Mouse (Mus musculus): ENCODE measurements around the gene Tap1.
"Not testable (repeated sequence)": the region's sequence is repeated elsewhere in the genome, so short reads cannot be mapped to it uniquely, and the experiment has no call there.

The Tap1 gene

DNA sequence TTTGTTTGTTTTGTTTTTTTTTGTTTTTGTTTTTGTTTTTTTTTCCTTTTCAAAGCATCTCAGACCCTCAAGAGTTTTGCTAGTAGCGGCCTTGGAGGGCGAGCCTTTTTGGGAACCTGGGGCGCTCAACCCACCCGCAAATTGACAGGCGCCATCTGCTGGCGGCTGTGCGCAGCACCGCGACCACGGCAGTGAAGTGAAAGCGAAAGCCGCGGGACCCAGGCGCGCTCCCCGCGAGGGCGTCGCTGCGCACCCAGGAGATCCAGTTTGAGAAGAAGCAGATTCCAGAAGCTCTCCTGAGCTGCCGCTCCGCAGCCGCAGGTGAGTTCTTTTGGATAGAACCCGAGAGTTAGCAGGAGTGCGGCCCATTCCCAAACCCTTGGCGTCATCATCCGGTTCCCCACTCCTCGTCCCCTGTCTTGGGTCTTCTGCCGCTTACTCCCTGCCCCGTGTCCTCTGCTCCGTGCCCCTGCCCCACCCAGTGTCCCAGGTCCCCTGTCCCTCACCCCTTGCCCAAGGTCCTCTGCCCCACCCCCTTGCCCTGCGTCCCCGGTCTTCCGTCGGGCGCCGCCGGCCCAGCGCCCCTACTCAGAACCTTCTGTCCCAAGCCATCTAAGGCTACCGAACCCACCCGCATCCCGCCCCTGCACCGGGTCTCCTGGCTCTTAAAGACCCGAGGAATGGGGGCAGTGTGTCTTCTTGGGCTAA is 17.1 kb downstream of the Tap1 start:
- peak; percentile 89 for DNase-seq (ENCODE audit: low spot score)

DNA sequence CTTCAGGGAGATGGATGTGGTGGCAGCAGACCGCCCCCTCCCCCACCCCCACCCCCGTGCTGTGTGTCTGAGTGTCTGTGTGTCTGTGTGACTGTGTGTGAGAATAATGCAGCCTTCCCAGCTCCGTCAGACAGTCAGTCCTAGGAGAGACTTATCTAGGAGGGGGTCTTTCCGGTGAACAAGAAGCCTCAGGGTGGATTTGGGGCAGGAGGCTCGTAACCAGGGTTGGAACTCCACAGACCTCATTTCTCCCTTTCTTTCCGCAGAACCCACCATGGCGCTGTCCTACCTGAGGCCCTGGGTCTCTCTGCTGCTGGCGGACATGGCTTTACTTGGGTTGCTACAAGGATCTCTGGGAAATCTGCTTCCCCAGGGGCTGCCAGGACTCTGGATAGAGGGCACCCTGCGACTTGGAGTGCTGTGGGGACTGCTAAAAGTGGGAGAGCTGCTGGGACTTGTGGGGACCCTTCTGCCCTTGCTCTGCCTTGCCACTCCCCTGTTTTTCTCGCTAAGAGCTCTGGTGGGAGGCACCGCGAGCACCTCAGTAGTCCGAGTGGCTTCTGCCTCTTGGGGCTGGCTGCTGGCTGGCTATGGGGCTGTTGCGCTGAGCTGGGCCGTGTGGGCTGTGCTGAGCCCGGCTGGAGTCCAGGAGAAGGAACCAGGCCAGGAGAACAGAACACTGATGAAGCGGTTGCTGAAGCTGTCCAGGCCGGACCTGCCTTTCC is 17.8 kb downstream of the Tap1 start:
- DNase-seq (ENCODE audit: low spot score), result no peak

DNA sequence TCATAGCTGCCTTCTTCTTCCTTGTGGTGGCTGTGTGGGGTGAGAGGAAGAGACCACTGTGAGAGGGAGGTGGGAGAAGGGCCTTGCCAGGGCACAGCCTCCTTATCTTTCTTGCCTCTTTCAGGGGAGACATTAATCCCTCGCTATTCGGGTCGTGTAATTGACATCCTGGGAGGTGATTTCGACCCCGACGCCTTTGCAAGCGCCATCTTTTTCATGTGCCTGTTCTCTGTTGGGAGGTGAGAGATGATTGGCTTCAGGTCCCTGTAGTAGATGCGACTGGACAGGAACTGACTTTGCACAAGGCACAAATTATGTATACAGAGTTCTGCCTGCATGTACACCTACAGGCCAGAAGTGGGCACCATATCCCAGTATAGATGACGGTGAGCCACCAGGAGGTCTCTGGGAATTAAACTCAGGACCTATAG is 18.4 kb downstream of the Tap1 start:
- DNase-seq (ENCODE audit: low spot score), result no peak

DNA sequence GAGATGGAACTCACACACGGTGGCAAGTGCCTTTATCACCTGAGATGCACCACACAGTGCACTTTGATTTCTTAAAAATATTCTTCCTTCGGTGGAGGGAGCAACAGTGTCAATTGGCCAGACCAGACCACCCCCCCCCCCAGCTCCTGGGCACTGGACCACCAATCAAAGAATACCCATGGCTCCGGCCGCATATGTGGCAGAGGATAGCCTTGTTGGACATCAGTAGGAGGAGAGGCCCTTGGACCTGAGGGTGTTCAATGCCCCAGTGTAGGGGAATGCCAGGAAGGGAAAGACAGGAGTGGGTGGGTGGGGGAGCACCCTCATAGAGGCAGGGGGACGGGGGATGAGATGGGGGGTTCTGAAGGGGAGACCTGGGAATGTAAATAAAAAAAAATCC is 19.4 kb downstream of the Tap1 start:
- DNase-seq (ENCODE audit: low spot score), result no peak

DNA sequence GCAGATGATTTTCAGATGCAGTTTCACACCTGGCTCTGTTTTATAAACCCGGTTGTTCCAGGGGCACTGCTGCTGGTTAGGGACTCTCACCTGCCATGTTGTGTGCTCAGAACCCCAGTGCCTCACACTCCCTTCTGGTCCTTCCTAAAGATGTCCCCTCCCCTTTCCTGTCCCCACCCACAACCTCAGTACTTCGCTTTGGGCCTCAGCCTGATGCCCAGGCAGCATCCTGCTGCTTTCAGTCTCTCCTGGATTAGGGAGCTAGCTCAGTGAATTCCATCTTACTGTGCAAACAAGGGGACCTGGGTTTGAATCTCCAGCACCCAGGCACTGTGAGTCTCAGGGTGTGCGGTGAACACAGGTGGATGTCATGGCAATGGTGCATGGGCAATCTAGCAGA is 20.1 kb downstream of the Tap1 start:
- no peak for DNase-seq (ENCODE audit: low spot score)

DNA sequence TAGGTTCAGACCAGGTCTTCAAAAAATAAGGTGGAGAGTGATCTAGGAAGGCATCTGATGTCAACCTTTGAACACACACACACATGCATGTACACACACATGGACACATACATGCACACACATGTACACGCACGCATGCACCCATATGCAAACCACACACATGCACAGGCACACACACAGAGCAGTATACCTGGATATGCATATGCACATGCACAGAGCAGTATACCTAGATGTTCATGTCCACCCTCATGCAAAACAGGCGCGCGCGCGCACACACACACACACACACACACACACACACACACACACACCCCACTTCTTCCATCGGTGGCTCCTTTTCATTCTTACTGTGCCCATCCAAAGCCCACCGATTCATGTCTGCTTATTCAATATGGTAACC is 20.5 kb downstream of the Tap1 start:
- no peak for DNase-seq (ENCODE audit: low spot score)

DNA sequence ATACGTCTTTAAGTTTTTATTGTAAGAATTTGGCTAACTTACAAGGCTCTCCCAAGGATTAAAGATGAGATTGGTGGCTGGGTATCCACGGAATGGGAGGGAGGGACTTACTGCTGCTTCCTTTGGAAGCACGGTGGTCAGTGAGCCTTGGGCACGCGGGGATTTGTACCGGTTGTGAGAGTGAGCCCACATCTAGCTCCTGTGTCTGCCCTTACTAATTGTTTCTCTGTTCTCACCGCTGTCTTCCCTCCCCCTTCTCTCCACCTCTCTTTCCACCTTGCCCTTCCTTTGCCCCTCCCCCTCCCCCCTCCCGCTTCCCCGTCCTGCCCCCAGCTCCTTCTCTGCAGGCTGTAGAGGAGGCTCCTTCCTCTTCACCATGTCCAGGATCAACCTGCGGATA is 21.1 kb downstream of the Tap1 start:
- no peak for DNase-seq (ENCODE audit: low spot score)

DNA sequence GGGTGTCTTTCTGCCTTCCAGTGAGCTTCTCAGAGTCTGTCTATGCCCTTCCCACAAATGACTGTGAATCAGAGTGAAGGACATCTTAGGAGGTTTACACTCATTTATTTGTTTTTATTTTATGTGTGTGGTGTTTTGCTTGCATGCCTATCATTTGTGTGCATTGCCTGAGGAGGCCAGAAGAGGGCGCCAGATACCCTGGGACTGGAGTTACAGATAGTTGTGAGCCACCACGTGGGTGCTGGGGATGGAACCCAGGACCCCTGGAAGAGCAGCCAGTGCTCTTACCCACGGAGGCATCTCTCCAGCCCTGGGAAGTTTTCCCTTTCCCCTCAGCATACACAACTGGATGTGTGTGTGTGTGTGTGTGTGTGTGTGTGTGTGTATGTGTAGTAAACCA is 22.3 kb downstream of the Tap1 start:
- no peak for DNase-seq (ENCODE audit: low spot score)

DNA sequence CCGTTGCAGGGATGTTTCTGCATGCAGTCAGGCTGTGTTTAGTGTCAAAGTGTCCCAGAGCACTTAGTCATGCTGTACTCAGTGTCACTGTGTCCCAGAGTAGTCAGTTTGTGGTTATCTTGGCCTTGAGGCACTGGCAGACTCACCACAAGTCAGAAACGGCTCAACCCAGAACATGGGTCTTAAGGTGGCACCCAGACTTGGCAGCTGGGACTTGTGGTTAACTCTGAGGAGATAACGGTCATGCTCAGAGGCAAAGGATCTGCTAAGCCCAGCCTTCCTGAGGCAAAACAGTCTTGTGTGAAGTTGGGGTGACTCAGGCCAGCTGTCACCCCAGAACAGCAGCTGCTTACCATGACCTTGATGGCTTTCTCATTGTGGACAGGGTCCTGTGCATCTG is 23.2 kb downstream of the Tap1 start:
- DNase-seq (ENCODE audit: low spot score), result peak; percentile 1

DNA sequence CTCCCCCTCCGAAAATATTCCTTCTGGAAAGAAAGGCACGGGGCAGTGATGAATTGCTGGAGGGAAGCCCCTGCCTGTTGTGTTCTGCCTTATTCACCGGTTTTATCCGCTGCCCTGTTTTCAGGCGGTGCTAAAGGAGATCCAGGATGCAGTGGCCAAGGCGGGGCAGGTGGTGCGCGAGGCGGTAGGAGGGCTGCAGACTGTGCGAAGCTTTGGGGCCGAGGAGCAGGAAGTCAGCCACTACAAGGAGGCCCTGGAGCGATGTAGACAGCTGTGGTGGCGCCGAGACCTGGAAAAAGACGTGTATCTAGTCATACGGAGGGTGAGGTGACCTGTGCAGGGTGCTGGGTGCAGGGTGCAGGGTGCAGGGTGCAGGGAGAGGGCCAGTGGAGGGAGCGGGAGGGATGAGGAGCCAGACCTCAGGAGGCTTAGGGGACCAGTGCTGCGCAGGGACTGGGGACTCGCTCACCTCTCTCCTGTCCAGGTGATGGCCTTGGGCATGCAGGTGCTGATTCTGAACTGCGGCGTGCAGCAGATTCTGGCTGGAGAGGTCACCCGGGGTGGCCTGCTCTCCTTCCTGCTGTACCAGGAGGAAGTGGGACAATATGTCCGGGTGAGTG is 24.5 kb downstream of the Tap1 start:
- no peak for DNase-seq (ENCODE audit: low spot score)

DNA sequence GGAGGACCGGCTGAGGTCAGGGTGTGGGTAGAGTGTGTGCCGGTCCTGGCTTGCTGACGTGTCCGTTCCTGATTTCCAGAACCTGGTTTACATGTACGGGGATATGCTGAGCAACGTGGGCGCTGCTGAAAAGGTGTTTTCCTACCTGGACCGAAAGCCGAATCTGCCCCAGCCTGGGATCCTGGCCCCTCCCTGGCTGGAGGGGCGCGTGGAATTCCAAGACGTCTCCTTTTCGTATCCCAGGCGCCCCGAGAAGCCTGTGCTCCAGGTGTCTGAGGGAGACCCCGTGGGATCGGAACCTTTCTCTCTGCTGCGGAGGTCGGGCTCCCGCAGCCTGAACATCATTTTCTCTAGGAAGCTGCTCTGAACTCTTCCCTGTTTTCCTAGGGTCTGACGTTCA is 26.6 kb downstream of the Tap1 start:
- DNase-seq (ENCODE audit: low spot score), result no peak

DNA sequence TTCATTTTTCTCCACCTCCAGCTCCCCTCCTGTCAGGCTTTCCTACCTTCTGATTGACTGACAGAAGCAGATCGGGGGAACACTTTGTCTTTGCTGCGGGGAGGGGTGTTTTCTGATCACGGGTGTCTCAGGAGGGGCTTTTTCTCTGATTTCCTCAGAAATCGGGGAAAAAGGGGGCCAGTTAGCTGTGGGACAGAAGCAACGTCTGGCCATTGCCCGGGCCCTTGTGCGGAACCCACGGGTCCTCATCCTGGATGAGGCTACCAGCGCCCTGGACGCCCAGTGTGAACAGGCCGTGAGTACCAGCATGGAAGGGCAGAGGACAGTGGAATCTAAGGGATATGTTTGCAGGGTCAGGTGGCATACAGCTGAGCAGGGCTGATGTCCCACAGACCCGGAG is 27.8 kb downstream of the Tap1 start:
- no peak for DNase-seq (ENCODE audit: low spot score)

DNA sequence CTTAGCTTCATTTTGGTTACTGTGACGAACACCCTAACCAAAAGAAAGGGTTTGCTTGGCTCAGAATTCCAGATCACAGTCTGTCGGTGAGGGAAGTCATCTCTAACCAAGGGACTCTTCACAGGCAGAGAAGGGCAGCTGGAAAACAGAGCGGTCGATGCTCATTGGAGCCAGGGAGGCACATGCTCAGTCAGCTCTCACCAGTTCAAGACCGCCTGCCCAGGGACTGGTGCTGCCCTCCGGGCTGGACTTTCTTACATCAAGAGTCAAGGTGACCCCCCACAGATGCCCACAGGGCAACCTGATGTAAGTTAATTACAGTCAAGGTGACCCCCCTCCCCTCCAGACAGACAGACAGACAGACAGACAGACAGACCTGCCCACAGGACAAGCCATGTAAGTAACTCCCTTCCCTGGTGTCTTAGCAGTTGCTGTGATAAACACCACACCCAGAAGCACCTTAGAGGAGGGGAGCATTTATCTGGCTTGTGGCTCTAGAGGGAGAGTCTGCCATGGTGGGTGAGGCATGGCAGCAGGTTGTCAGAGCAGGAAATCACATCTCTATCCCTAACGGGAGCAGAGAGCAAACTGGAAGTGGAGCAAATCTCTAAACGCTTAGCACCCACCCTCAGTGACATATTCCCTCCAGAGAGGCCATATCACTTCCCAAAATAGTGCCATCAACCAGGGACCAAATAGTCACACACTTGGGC is 30.0 kb downstream of the Tap1 start:
- no peak for DNase-seq (ENCODE audit: low spot score)

DNA sequence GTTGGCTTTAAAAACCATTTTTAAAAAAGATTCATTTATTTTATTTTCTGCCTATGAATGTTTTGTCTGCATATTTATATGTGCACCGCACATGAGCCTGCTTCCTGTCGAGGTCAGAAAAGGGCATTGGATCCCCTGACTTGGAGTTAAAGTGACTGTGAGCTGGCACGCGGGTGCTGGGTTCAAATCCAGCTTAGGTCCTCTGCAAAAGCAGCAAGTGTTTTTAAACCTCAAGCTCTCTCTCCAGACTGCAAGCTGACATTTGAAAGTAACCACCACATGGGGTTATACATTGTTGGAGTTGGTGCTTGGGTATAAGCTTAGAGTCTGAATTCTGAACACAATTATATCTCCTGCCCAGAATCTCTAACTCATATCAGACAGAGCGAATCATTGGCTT is 30.6 kb downstream of the Tap1 start:
- DNase-seq (ENCODE audit: low spot score), result no peak

DNA sequence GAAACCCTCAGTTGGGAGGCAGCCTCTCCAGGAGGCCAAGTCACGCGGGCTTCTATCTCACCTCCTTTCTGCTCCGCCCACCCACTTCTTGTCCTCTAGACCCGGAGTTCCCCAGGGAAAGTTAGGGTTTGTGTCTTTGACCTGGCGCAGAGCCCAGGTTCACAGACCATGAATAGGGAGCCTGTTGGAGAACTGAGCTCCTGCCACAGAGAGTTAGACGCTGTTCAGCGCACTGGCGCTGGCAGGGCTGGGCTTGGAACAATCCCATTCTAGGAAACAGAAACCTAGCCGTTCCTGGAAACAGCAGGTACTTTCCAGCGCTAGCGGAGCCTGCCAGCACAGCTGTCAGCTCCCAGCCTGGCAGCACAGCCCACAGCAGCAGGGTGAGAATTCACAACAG is 31.3 kb downstream of the Tap1 start:
- no peak for DNase-seq (ENCODE audit: low spot score)

DNA sequence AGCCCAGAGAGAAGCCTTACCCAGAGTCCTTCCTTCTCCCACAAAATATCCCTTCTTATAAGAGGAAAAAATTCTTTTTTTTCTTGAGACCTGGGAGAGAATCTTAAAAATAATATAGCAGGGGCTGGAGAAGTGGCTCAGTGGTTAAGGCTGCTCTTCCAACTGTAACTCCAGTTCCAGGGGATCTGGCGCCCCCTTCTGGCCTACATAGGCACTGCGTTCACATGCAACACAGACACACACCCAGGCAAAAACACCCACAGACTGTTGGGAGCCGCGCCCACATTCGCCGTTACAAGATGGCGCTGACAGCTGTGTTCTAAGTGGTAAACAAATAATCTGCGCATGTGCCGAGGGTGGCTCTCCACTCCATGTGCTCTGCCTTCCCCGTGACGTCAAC is 31.7 kb downstream of the Tap1 start:
- DNase-seq (ENCODE audit: low spot score), result peak; percentile 33

DNA sequence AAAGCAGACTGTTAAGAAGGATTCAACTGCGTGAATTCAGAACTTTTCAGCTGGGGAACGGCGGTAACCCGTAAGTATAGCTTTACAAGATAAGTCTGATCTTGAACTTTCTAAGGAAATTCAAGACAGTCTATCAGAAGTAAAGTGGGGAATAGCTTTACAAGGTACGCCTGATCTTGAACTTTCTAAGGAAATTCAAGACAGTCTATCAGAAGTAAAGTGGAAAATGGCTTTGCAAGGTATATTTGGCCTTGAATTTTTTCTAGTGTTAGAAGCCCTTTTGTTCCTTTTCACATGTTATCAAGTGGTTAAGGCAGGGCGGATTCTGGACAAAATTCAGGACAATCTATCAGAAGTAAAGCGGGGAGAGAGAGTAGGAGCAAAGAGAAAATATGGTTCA is 32.4 kb downstream of the Tap1 start:
- not testable (repeated sequence) for DNase-seq (ENCODE audit: low spot score)

DNA sequence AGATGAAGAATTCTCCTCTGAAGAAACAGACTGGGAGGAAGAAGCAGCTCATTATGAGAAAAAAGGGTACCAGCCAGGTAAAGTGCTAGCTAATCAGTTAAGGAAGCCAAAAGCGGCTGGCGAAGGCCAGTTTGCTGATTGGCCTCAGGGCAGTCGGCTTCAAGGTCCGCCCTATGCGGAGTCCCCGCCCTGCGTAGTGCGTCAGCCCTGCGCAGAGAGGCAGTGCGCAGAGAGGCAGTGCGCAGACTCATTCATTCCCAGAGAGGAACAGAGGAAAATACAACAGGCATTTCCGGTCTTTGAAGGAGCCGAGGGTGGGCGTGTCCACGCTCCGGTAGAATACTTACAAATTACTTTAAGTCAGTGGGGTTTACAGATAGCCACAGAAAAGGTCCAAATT is 33.0 kb downstream of the Tap1 start:
- DNase-seq (ENCODE audit: low spot score), result not testable (repeated sequence)

DNA sequence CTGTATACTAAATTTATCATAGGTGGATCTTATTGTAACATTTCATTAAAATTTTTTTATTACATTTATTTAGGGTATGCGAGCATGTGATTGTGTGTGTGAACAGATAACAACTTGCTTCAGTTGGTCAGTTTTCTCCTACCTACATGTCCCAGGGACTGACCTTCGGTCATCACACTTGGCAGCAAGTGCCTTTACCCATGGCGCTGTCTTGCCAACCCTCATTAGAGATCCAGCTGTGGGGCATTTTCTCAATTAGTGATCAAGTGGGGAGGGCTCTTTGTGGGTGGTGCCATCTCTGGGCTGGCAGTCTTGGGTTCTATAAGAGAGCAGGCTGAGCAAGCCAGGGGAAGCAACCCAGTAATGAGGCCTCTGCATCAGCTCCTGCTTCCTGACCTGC is 37.5 kb downstream of the Tap1 start:
- no peak for DNase-seq (ENCODE audit: low spot score)

DNA sequence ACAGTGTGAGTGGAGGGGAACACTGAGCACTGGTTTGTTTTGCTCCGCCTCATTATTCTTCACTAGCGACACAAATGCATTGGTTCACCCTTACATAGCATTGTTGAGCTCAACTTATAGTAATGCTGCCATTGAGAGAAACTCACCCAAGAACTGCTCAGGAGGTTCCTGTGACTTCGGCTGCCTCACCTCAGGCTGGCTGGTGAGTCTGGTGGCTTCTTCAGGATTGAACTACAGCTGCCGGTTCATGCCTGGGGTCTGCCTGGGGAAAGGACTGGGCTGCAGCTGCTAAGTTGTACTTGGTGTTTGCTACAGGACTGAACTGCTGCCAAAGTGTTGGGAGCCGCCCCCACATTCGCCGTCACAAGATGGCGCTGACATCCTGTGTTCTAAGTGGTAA is 38.1 kb downstream of the Tap1 start:
- DNase-seq (ENCODE audit: low spot score), result no peak

DNA sequence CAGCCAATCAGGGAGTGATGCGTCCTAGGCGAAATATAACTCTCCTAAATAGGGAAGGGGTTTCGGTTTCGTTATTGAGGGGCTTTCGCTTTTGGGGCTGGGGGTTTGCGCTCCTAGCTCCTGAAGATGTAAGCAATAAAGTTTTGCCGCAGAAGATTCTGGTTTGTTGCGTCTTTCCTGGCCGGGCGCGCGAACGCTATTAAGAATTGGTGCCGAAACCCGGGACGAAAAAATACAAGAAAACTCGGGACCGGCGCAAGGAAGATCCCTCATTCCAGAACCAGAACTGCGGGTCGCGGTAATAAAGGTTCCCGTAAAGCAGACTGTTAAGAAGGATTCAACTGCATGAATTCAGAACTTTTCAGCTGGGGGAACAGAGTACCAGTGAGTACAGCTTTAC is 38.6 kb downstream of the Tap1 start:
- DNase-seq (ENCODE audit: low spot score), result not testable (repeated sequence)

DNA sequence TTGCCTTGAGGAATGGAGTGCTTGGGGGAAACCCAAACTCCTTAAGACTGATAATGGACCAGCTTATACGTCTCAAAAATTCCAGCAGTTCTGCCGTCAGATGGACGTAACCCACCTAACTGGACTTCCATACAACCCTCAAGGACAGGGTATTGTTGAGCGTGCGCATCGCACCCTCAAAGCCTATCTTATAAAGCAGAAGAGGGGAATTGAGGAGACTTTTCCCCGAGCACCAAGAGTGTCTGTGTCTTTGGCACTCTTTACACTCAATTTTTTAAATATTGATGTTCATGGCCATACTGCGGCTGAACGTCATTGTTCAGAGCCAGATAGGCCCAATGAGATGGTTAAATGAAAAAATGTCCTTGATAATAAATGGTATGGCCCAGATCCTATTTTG is 43.6 kb downstream of the Tap1 start:
- DNase-seq (ENCODE audit: low spot score), result not testable (repeated sequence)

DNA sequence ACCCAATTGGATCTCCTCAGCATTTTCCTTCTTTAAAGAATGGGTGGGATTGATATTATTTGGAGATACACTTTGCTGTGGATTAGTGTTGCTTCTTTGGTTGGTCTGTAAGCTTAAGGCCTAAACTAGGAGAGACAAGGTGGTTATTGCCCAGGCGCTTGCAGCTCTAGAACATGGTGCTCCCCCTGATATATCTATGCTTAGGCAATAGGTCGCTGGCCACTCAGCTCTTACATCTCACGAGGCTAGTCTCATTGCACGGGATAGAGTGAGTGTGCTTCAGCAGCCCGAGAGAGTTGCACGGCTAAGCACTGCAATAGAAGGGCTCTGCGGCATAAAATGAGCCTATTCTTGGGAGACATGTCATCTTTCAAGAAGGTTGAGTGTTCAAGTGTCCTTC is 44.7 kb downstream of the Tap1 start:
- DNase-seq (ENCODE audit: low spot score), result not testable (repeated sequence)

All from urinary bladder, postnatal 25 days (tissue).